Mouse (Mus musculus) liver, embryonic 11.5 days (tissue): ENCODE measurements at regions not wholly inside any gene's neighbourhood (a gene's known extent, or its start where the extent isn't known, plus 50 kb on each side); places are given as distances from the start of the nearest gene placed in this dataset.

Experiments
- ATAC-seq: fragments of 200-750 bp; cut with Nextera tagmentation; replicated peaks from 2 replicates; pipeline ENCODE4 v1.8.0; 2017; ENCODE audit warnings: moderate number of reproducible peaks, mild to moderate bottlenecking, moderate TSS enrichment, moderate library complexity; ENCODE audit not compliant: low FRiP score
- DNase-seq: peaks from one replicate; pipeline ENCODE4 v3.0.0-alpha.2; 2017; ENCODE audit warnings: low spot score
- H3K27ac ChIP-seq: fragments of 300-500 bp; sonication (generic); 2 replicates; pipeline ENCODE4 v1.5.1; 2014; ENCODE audit warnings: mild to moderate bottlenecking, low read depth, low read length, control low read depth
- H3K27me3 ChIP-seq: fragments of 300-500 bp; sonication (generic); replicated peaks from 2 replicates; pipeline ENCODE4 v1.6.1; 2014; ENCODE audit warnings: low read length, mixed read lengths; ENCODE audit not compliant: control insufficient read depth, insufficient read depth
- H3K36me3 ChIP-seq: fragments of 300-500 bp; sonication (generic); 2 replicates; pipeline ENCODE4 v1.6.1; 2014; ENCODE audit warnings: mild to moderate bottlenecking, low read length, moderate library complexity, mixed read lengths; ENCODE audit not compliant: control insufficient read depth, insufficient read depth
- H3K4me1 ChIP-seq: fragments of 300-500 bp; sonication (generic); replicated peaks from 2 replicates; pipeline ENCODE4 v1.6.1; 2014; ENCODE audit warnings: low read length, mixed read lengths; ENCODE audit not compliant: control insufficient read depth, insufficient read depth
- H3K4me2 ChIP-seq: fragments of 300-500 bp; sonication (generic); 2 replicates; pipeline ENCODE4 v1.6.1; 2014; ENCODE audit warnings: mild to moderate bottlenecking, control low read depth, moderate library complexity
- H3K4me3 ChIP-seq: fragments of 300-500 bp; sonication (generic); 2 replicates; pipeline ENCODE4 v1.5.1; 2014; ENCODE audit warnings: low read depth, low read length, control low read depth
- H3K9ac ChIP-seq: fragments of 300-500 bp; sonication (generic); 2 replicates; pipeline ENCODE4 v1.6.1; 2014; ENCODE audit warnings: low read depth, low read length, control low read depth
- H3K9me3 ChIP-seq: fragments of 300-500 bp; sonication (generic); 2 replicates; pipeline ENCODE4 v1.6.1; 2016; ENCODE audit warnings: low read length, inconsistent platforms, mixed read lengths; ENCODE audit not compliant: control insufficient read depth
- WGBS: fragments of 180-500 bp; shearing (Covaris S2); extraction: QIAGEN DNeasy Blood & Tissue Kit; methylation state at CpG from one replicate; pipeline ENCODE4 v1.1.7; 2014; 5-methylcytosine and 5-hydroxymethylcytosine counted together

GRCm38 (mm10) chr17:67480463-67480862, 126.2 kb upstream of the Ptprm start:
- H3K4me2 ChIP-seq: no peak overlapping the region
- H3K4me1 ChIP-seq: no peaks in the 10 kb centered on the region
- ATAC-seq (no peak), DNase-seq (no peak)
- no peak overlapping the region for H3K4me3 ChIP-seq
- no peak overlapping the region for H3K9ac ChIP-seq
- H3K36me3 ChIP-seq: no peaks in the 10 kb centered on the region
- no peaks in the 10 kb centered on the region for H3K27me3 ChIP-seq
- 74% methylated on average over 5 of the region's 5 CpGs for WGBS
- H3K9me3 ChIP-seq: no peaks in the 10 kb centered on the region
- H3K27ac ChIP-seq: no peak overlapping the region

- no peaks in the 10 kb centered on the region for H3K36me3 ChIP-seq
- no peak overlapping the region for H3K4me3 ChIP-seq
- H3K4me1 ChIP-seq: no peaks in the 10 kb centered on the region
- H3K27me3 ChIP-seq: no peaks in the 10 kb centered on the region
- WGBS: 26% methylated on average over 2 of the region's 2 CpGs
- ATAC-seq: no peak
- no peak overlapping the region for H3K4me2 ChIP-seq
- no peak overlapping the region for H3K9ac ChIP-seq
- H3K9me3 ChIP-seq: no peaks in the 10 kb centered on the region; the same call in 1 of the 2 replicates
- DNase-seq: peak; percentile 39
- H3K27ac ChIP-seq: no peak overlapping the region
Observed at GRCm38 (mm10) chr17:67473137-67473536, 118.9 kb upstream of the Ptprm start.

- Histone ChIP-seq H3K4me1 (no peaks in the 10 kb centered on the region), H3K9me3 (no peaks in the 10 kb centered on the region), H3K27me3 (no peaks in the 10 kb centered on the region), H3K4me2 (no peak overlapping the region), H3K36me3 (no peaks in the 10 kb centered on the region), H3K4me3 (no peak overlapping the region), H3K27ac (no peak overlapping the region), H3K9ac (no peak overlapping the region)
- 81% methylated on average over 4 of the region's 4 CpGs for WGBS
- no peak for DNase-seq
- no peak for ATAC-seq
Observed at GRCm38 (mm10) chr17:67458851-67459421, 104.7 kb upstream of the Ptprm start.

- no peak overlapping the region for H3K9ac ChIP-seq
- WGBS: 88% methylated on average over 13 of the region's 13 CpGs
- no peak for ATAC-seq
Observed at GRCm38 (mm10) chr17:67451966-67452365, 97.7 kb upstream of the Ptprm start.

GRCm38 (mm10) chr17:67451081-67451480, 96.8 kb upstream of the Ptprm start:
- WGBS: 61% methylated on average over 2 of the region's 2 CpGs
- Histone ChIP-seq H3K36me3 (no peaks in the 10 kb centered on the region), H3K4me1 (no peaks in the 10 kb centered on the region), H3K4me3 (no peak overlapping the region), H3K4me2 (no peak overlapping the region), H3K27ac (no peak overlapping the region), H3K9me3 (no peaks in the 10 kb centered on the region), H3K27me3 (no peaks in the 10 kb centered on the region), H3K9ac (no peak overlapping the region)
- ATAC-seq (no peak), DNase-seq (no peak)

More at GRCm38 (mm10) chr17:67451966-67452365, 97.7 kb upstream of the Ptprm start:
- H3K4me3 ChIP-seq: no peak overlapping the region
- H3K4me2 ChIP-seq: no peak overlapping the region
- no peaks in the 10 kb centered on the region for H3K9me3 ChIP-seq
- no peaks in the 10 kb centered on the region for H3K4me1 ChIP-seq
- DNase-seq: no peak
- H3K27me3 ChIP-seq: no peaks in the 10 kb centered on the region
- no peak overlapping the region for H3K27ac ChIP-seq
- no peaks in the 10 kb centered on the region for H3K36me3 ChIP-seq

- Histone ChIP-seq H3K4me1 (no peaks in the 10 kb centered on the region), H3K36me3 (no peaks in the 10 kb centered on the region), H3K9ac (no peak overlapping the region), H3K9me3 (no peaks in the 10 kb centered on the region), H3K27ac (no peak overlapping the region), H3K27me3 (no peaks in the 10 kb centered on the region), H3K4me2 (no peak overlapping the region), H3K4me3 (no peak overlapping the region)
- DNase-seq: no peak
- ATAC-seq: no peak
- 84% methylated on average over 5 of the region's 5 CpGs for WGBS
Observed at GRCm38 (mm10) chr17:67450021-67450420, 95.8 kb upstream of the Ptprm start.

GRCm38 (mm10) chr17:67445986-67446385, 91.7 kb upstream of the Ptprm start:
- Histone ChIP-seq H3K36me3 (no peaks in the 10 kb centered on the region), H3K27me3 (no peaks in the 10 kb centered on the region), H3K4me1 (no peaks in the 10 kb centered on the region), H3K4me2 (no peak overlapping the region), H3K27ac (no peak overlapping the region), H3K9me3 (no peaks in the 10 kb centered on the region), H3K4me3 (no peak overlapping the region), H3K9ac (no peak overlapping the region)
- DNase-seq (no peak), ATAC-seq (no peak)

GRCm38 (mm10) chr17:67440961-67441360, 86.7 kb upstream of the Ptprm start:
- ATAC-seq: no peak

GRCm38 (mm10) chr17:67419956-67420711, 65.9 kb upstream of the Ptprm start:
- Histone ChIP-seq H3K9me3 (no peaks in the 10 kb centered on the region), H3K36me3 (no peaks in the 10 kb centered on the region), H3K4me1 (no peaks in the 10 kb centered on the region), H3K27me3 (no peaks in the 10 kb centered on the region), H3K9ac (no peak overlapping the region), H3K27ac (no peak overlapping the region), H3K4me2 (no peak overlapping the region), H3K4me3 (no peak overlapping the region)
- DNase-seq: no peak
- ATAC-seq: no peak
- WGBS: 80% methylated on average over 4 of the region's 4 CpGs

More at GRCm38 (mm10) chr17:67440961-67441360, 86.7 kb upstream of the Ptprm start:
- Histone ChIP-seq H3K4me1 (no peaks in the 10 kb centered on the region), H3K36me3 (no peaks in the 10 kb centered on the region), H3K4me3 (no peak overlapping the region), H3K9ac (no peak overlapping the region), H3K9me3 (no peaks in the 10 kb centered on the region), H3K27me3 (no peaks in the 10 kb centered on the region), H3K4me2 (no peak overlapping the region), H3K27ac (no peak overlapping the region)
- no peak for DNase-seq
- 91% methylated on average over 2 of the region's 2 CpGs for WGBS
